Mouse (Mus musculus): ENCODE data around the gene Rcc1. TPM values are rescaled to one million over a fixed set of nuclear protein-coding genes. Genes with fewer than 3 reads are reported as not detected.
A peak's percentile ranks its signal among the peaks of the same experiment; 100 is the strongest.
"Not testable (repeated sequence)": the region's sequence is repeated elsewhere in the genome, so short reads cannot be mapped to it uniquely, and the experiment has no call there.

Gene Rcc1
- polyA plus RNA-seq, 1 experiment from 2014 or later = 31.4 TPM

DNA sequence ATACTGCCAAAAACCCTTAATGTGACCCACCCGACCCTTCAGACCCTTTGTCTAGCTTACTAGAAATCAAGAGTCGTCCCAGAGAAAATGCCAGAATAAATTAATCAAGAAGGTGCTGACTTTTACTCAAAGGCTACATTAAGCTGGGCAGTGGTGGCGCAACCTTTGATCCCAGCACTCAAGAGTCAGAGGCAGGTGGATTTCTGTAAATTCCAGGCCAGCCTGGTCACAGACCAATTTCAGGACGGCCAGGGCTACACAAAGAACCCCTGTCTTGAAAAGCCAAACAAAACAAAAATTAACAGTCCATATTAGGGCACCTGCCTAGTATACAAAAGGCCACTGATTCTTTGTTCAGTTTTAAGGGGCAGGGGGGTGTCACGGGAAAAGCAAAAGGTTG, 26.9 kb downstream of the Rcc1 start:
- DNase-seq (ENCODE audit: low read depth, low spot score) (no peak), ATAC-seq (no peak)
- in situ Hi-C loops (cut with MboI; ENCODE audit: low pct_unique_long_range_greater_than_20kb) = no loop called here
- POLR2A ChIA-PET = interaction anchor here (1.7 kb wide), 1 partner anchor 17 kb away, joined by 3 read pairs; no protein-coding TSS in a partner anchor
- no peaks in the 10 kb centered on the region for H3K27me3 ChIP-seq
- TF ChIP-seq CTCF (IDR thresholded peaks at IDR 0.05) = no peak
- CTCF ChIA-PET = no interaction called here

DNA sequence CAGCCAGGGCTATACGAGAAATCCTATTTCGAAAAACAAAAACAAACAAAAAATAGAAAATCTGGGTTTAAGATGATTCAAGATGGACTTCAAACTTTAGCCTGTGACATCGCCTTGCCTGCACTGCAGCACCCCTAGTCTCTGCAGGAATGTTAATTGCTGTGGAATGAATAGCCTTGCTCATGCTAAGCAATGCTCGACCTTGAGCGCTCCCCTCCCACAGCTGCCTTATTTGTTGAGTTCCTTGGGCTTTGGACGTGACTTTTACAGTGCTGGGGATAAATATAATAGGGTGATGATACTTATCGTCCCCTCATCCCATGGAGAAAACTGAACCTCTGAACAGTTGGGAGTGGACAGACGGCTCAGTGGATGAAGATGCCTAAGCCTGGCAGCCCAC, 37.7 kb downstream of the Rcc1 start:
- no peak for DNase-seq (ENCODE audit: low read depth, low spot score)
- POLR2A ChIA-PET = no interaction called here
- TF ChIP-seq CTCF (IDR thresholded peaks at IDR 0.05) = no peak

DNA sequence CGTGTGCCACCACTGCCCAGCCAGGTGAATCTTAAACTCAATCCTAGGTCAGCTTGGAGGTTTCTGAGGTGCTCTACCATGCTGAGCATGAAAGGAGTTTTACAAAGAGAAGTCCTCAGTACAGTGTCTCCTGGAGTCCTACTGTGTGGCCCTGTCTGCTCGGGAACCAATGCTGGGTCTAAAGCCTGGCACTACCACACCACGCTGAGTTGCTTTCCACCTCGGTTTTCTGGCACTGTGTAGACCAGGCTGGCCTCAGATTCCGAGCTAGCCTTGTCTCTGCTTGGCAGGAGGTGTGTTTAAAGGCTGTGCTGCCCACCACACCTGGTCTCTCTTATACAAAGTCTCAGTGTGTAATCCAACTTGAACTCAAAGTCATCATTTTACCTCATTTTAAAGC, 40.8 kb downstream of the Rcc1 start:
- no peaks in the 10 kb centered on the region for H3K27me3 ChIP-seq
- no peak for TF ChIP-seq CTCF (IDR thresholded peaks at IDR 0.05)
- DNase-seq (ENCODE audit: low read depth, low spot score) (no peak), ATAC-seq (no peak)
- CTCF ChIA-PET = no interaction called here
- POLR2A ChIA-PET = interaction anchor here (2.1 kb wide), 1 partner anchor 17 kb away, joined by 5 read pairs; the partner anchor contains the start of gene Trnau1ap
- in situ Hi-C loops (cut with MboI; ENCODE audit: low pct_unique_long_range_greater_than_20kb) = no loop called here

More for the DNA sequence above, 37.7 kb downstream of the Rcc1 start:
- in situ Hi-C loops (cut with MboI; ENCODE audit: low pct_unique_long_range_greater_than_20kb) = no loop called here
- CTCF ChIA-PET = no interaction called here
- ATAC-seq = no peak
- H3K27me3 ChIP-seq = no peaks in the 10 kb centered on the region

DNA sequence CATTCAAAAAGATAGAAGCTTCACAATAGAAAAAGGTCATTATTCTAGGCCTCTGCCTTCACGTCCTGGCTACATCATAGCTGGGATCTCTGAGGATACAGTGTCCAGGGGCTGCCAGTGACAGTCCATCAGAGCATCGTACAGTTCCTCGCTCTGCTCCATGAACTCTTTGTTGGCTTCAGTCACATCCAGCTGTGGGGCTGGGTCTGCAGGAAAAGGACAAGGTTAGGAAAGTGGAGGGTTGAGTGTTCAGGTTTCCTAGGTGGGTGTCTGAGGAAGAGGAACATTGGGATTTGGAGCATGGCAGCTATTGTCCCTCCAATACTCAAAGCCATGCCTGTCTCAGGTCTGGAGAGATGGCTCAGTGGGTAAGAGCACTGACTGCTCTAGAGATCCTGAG, 41.6 kb downstream of the Rcc1 start:
- ChIA-PET CTCF (no interaction called here), POLR2A (interaction anchor here (2.1 kb wide), 1 partner anchor 18 kb away, joined by 5 read pairs; the partner anchor contains the start of gene Trnau1ap)
- in situ Hi-C loops (cut with MboI; ENCODE audit: low pct_unique_long_range_greater_than_20kb) = no loop called here
- no peak for TF ChIP-seq CTCF (IDR thresholded peaks at IDR 0.05)
- no peaks in the 10 kb centered on the region for H3K27me3 ChIP-seq
- DNase-seq (ENCODE audit: low read depth, low spot score) (no peak), ATAC-seq (no peak)

DNA sequence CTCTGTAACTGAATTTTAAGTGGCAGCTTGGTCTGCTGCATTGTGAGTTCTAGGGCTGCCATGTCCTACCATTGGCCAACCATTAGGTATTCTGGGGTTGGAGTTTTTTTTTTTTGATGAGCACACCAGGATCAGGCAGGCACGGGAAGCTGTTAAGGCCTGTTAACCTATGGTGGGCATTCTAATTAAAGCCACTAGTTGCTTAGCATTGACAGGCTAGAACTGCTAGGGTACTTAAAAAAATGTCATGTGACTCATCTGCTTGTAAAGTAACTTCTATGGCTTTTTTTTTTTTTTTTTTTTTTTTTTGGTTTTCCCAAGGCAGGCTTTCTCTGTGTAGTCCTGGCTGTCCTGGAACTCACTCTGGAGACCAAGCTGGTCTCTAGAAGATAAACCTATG, 42.2 kb downstream of the Rcc1 start:
- in situ Hi-C loops (cut with MboI; ENCODE audit: low pct_unique_long_range_greater_than_20kb) = no loop called here
- no peak for TF ChIP-seq CTCF (IDR thresholded peaks at IDR 0.05)
- ChIA-PET POLR2A (interaction anchor here (2.1 kb wide), 1 partner anchor 18 kb away, joined by 5 read pairs; the partner anchor contains the start of gene Trnau1ap), CTCF (interaction anchor here (2.5 to 2.7 kb wide), 2 partner anchors 10 to 13 kb away, joined by 14 to 15 read pairs; no protein-coding TSS in a partner anchor)
- no peaks in the 10 kb centered on the region for H3K27me3 ChIP-seq
- no peak for DNase-seq (ENCODE audit: low read depth, low spot score)
- no peak for ATAC-seq

DNA sequence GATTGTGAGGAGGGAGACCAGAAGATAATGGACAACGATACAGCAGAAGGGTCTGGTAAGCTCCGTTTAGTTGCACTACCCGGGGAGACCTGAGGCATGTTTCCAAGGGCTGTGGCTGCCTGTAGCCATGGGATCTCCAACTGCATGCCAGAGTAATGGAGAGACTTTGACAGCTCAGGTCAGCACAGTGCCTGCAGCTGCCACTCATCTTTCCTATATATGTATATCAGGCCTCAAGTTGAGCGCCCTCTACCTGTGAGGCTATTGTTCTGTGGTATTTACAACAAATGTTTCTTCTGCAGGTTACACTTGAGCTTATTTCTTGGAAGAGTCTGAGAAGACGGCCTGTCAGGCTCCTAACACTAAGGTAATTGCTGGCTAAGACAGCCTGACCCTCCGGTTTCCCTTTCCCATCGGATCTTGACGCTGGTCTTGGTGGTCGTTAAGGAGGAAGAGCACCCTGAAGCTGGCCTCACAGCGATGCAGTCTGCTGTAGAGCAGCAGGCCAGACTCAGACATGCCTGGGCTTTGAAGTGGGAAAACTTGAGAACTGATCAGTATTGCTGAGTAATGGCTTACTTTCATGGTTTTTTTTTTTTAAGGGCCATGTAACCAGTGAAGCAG, 43.4 kb downstream of the Rcc1 start:
- TF ChIP-seq CTCF (IDR thresholded peaks at IDR 0.05) = peak; percentile 70
- no peaks in the 10 kb centered on the region for H3K27me3 ChIP-seq
- ChIA-PET CTCF (interaction anchor here (0.6 to 2.7 kb wide), 15 partner anchors 8 to 205 kb away, joined by 3 to 15 read pairs (median 4); partner anchors contain the start of gene Trnau1ap), POLR2A (interaction anchor here (0.7 to 1.3 kb wide), 5 partner anchors 11 to 200 kb away, joined by 3 to 4 read pairs (median 3); partner anchors contain the start of genes Sesn2 and Taf12)
- in situ Hi-C loops (cut with MboI; ENCODE audit: low pct_unique_long_range_greater_than_20kb) = no loop called here
- DNase-seq (ENCODE audit: low read depth, low spot score) (no peak), ATAC-seq (no peak)

DNA sequence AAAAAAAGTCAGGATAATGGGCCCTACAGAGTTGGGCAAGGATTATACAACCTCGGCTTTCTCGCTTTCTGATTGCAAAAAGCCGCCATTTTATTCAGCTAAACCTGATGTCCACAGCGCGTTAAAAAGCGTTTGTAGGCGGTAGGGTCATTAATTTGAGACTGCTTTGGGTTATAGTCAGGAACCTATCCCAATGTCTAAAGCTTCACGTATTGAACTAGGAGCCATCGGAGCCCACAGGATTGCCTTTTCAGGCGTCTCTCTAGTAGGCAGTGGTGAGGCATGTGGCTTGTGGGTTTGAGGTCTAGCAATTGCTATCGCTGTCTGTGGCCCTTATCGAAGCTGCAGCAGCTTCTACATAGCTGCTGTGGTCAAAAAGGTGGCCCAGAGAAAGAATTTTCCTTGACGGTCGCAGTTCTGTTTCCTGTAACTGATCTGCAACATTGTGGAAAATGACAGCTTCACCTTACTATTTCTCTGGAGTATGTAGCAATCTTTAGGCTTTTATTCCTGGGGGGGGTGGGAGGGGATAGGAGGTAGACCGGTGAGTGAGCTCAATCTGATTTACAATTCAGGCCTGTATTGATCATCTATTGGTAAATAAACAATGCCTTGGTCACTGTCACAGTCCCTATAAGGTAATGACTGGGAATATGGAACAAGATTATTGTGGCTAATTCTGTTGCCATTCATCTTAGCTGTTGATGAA, 44.1 kb downstream of the Rcc1 start:
- H3K27me3 ChIP-seq = no peaks in the 10 kb centered on the region
- in situ Hi-C loops (cut with MboI; ENCODE audit: low pct_unique_long_range_greater_than_20kb) = no loop called here
- no peak for TF ChIP-seq CTCF (IDR thresholded peaks at IDR 0.05)
- ChIA-PET CTCF (interaction anchor here (0.6 to 2.7 kb wide), 13 partner anchors 10 to 206 kb away, joined by 3 to 15 read pairs (median 4); partner anchors contain the start of gene Trnau1ap), POLR2A (interaction anchor here (0.7 to 1.3 kb wide), 5 partner anchors 12 to 201 kb away, joined by 3 to 4 read pairs (median 3); partner anchors contain the start of genes Sesn2 and Taf12)
- no peak for DNase-seq (ENCODE audit: low read depth, low spot score)
- ATAC-seq = no peak

DNA sequence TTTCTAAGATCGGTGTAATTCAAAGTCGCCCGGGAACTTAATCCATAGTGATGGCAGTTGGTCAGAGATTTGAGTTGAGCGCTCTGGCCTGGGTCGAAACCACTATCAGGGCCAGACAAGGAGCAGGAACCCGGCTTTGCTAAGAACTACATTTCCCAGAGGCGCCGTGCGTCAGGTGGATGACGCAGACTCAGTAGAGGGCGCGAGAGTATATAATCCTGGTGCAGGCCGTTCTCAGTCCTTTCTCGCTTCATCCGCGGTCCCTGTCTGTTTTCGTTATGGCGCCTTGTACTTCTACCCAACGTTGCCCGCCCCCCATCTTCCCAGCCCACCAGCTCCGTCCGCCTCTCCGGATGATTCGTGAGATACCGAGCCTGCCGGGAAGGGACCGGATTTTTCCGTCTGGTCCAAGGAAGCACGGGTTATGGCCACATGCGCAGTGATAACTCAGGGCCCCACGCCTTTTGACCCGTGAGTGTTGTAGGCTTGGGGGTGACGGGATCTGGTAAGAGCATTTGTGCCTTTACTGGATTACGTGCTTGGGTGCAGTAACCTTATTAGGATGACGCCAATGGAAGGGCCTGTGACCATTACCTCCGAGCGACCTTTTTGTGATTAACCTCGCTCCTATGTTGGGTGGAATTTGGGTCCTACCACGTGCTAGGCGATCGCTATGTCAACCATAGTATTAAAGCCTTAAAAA, 44.8 kb downstream of the Rcc1 start:
- TF ChIP-seq CTCF (IDR thresholded peaks at IDR 0.05) = no peak
- POLR2A ChIA-PET = no interaction called here
- DNase-seq (ENCODE audit: low read depth, low spot score) (peak; percentile 49), ATAC-seq (peak; percentile 74)
- in situ Hi-C loops (cut with MboI; ENCODE audit: low pct_unique_long_range_greater_than_20kb) = no loop called here
- H3K27me3 ChIP-seq = no peaks in the 10 kb centered on the region
- CTCF ChIA-PET = interaction anchor here (1.1 to 2.7 kb wide), 6 partner anchors 12 to 206 kb away, joined by 3 to 15 read pairs (median 8); partner anchors contain the start of gene Trnau1ap

DNA sequence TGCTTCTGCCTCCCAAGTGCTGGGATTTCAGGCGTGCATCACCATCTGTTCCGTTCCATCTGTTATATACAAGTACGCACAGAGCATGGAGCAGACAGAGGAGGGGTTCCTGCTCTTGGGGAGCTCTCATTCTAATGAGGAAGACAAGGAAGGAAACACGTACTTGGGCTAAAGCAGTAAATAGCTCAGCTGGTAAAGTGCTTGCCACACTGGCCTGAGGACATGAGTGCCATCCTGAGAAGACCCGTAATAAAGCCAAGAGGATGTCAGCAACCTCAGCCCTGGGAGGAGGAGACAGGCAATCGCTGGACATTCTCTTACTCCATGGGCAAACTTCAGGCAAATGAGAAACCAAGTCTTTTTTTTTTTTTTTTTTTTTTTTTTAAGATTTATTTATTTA, 47.4 kb downstream of the Rcc1 start:
- ChIA-PET POLR2A (no interaction called here), CTCF (no interaction called here)
- no peak for DNase-seq (ENCODE audit: low read depth, low spot score)
- in situ Hi-C loops (cut with MboI; ENCODE audit: low pct_unique_long_range_greater_than_20kb) = no loop called here
- no peaks in the 10 kb centered on the region for H3K27me3 ChIP-seq
- TF ChIP-seq CTCF (IDR thresholded peaks at IDR 0.05) = no peak
- no peak for ATAC-seq

DNA sequence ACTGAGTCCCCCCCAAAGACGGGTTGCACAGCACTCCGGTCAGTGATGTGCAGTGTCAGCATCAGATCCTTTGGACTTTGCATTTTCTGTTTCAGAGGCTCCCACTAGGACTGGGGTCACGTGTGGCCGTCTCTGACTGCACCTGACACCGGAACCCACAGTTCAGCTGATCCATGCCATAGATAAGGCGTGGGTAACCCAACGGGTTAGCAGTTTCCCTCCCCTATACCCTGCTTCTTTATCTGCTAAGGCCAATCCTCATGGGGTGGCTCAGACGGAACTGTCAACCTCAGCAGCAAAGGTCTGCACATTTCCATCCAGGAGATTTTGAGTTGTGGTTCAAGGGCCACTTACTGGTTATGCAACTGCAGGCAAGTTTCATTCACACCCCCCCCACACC, 48.1 kb downstream of the Rcc1 start:
- in situ Hi-C loops (cut with MboI; ENCODE audit: low pct_unique_long_range_greater_than_20kb) = no loop called here
- CTCF ChIA-PET = no interaction called here
- DNase-seq (ENCODE audit: low read depth, low spot score) (no peak), ATAC-seq (no peak)
- no peaks in the 10 kb centered on the region for H3K27me3 ChIP-seq
- no peak for TF ChIP-seq CTCF (IDR thresholded peaks at IDR 0.05)
- POLR2A ChIA-PET = no interaction called here

DNA sequence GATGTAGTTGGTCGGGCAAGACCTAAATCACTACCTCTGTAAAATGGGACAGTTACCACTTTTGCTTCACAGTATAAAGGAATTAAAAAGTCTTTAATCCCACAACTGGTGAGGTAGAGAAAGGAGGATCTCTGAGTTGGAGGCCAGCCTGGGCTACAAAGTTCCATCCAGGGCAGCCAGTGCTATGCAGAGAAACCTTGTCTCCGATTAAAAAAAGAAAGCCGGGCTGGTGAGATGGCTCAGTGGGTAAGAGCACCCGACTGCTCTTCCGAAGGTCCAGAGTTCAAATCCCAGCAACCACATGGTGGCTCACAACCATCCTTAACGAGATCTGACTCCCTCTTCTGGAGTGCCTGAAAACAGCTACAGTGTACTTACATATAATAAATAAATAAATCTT, 49.9 kb downstream of the Rcc1 start:
- ATAC-seq; DNase-seq (ENCODE audit: low read depth, low spot score); POLR2A ChIA-PET: not testable (repeated sequence)

More for the DNA sequence above, 49.9 kb downstream of the Rcc1 start:
- H3K27me3 ChIP-seq, CTCF ChIA-PET: not testable (repeated sequence)
- in situ Hi-C loops (cut with MboI; ENCODE audit: low pct_unique_long_range_greater_than_20kb) = loop anchor here (5.0 kb wide), 1 partner anchor 109 kb away; no protein-coding TSS in a partner anchor

Data from Patski (cell line).